Mouse (Mus musculus) liver, embryonic 14.5 days (tissue): Measurements from ENCODE around the gene Egln1.

Experiments used
- CTCF ChIP-seq: IDR thresholded peaks from 2 replicates; pipeline ENCODE4 v1.5.1; 2016; ENCODE audit warnings: antibody characterized with exemption, low read depth, control low read depth
- EP300 ChIP-seq: IDR thresholded peaks from 2 replicates; pipeline ENCODE4 v1.6.1; 2016; ENCODE audit warnings: antibody characterized with exemption, low read depth

GRCm38 (mm10) chr8:124980828-124981227 is 31.7 kb upstream of the Egln1 start:
- TF ChIP-seq CTCF (peak; percentile 44), EP300 (no peak)
